ENCODE assay signal across 30 mouse cellular contexts in genomic region chr14:48670258-48670630, GRCm38 (mm10). TPM values are rescaled to one million over a fixed set of nuclear protein-coding genes. Genes with fewer than 3 reads are reported as not detected.
DNase-seq lines count a peak whose midpoint lies in the region; ATAC-seq lines count a peak whose summit lies in the region.
"Had no signal": no experiment of that assay in that cellular context is flagged by ENCODE, and none has a peak within 500 bp of the region (broad histone marks: within the 10 kb centered on the region; RNA-seq: fewer than 3 reads in every experiment).

No protein-coding gene starts in this region.

- 0% methylated on average over 3 of the region's 3 CpGs for WGBS in forebrain, embryonic 10.5 days
- 21% methylated on average over 3 of the region's 3 CpGs for WGBS in forebrain, embryonic 16.5 days
- WGBS in embryonic facial prominence, embryonic 10.5 days, result 4% methylated on average over 3 of the region's 3 CpGs
- 3% methylated on average over 3 of the region's 3 CpGs for WGBS in hindbrain, embryonic 14.5 days
- 4% methylated on average over 3 of the region's 3 CpGs for WGBS in midbrain, embryonic 14.5 days

- H3K4me2 ChIP-seq in forebrain, embryonic 16.5 days (ENCODE audit: low read length), result no peak overlapping the region
- peak overlapping the region; percentile 15; the same call in 1 of the 2 replicates for H3K4me2 ChIP-seq in hindbrain, embryonic 14.5 days (replicated peaks)
- H3K4me2 ChIP-seq in midbrain, embryonic 14.5 days (ENCODE audit: low read length), result peak overlapping the region; percentile 86
- H3K4me2 ChIP-seq: embryonic facial prominence, embryonic 15.5 days; heart, embryonic 13.5 days; limb, embryonic 12.5 days; liver, embryonic 12.5 days had no signal

- intact Hi-C loops in gastrocnemius, postnatal 36 days (cut with DNase I), result no loop called here

- H3K4me1 ChIP-seq in forebrain, embryonic 10.5 days, result peaks cover 97% of the 10 kb centered on the region
- peaks cover 24% of the 10 kb centered on the region for H3K4me1 ChIP-seq in forebrain, embryonic 16.5 days (replicated peaks; ENCODE audit: control insufficient read depth, insufficient read depth, low read length)
- peaks cover 35% of the 10 kb centered on the region for H3K4me1 ChIP-seq in embryonic facial prominence, embryonic 10.5 days
- no peaks in the 10 kb centered on the region for H3K4me1 ChIP-seq in hindbrain, embryonic 14.5 days (replicated peaks; ENCODE audit: control insufficient read depth, insufficient read depth, low read length)
- H3K4me1 ChIP-seq in midbrain, embryonic 14.5 days (ENCODE audit: control insufficient read depth, insufficient read depth, low read length), result peaks cover 9% of the 10 kb centered on the region

- no peak for ATAC-seq in forebrain, embryonic 16.5 days
- no peak for ATAC-seq in hindbrain, embryonic 14.5 days (ENCODE audit: low FRiP score)
- ATAC-seq in midbrain, embryonic 14.5 days (ENCODE audit: low FRiP score, low TSS enrichment), result no peak
- ATAC-seq: inflammation-experienced regulatory T-cells, adult 6 months; liver, embryonic 12.5 days had no signal

- DNase-seq in forebrain, embryonic 10.5 days (ENCODE audit: extremely low spot score, low spot score), result peak; percentile 54
- DNase-seq in embryonic facial prominence, embryonic 10.5 days (ENCODE audit: low spot score), result peak; percentile 34
- DNase-seq in hindbrain, embryonic 14.5 days (ENCODE audit: low spot score), result no peak
- peak; percentile 62 for DNase-seq in midbrain, embryonic 14.5 days
- no peak for DNase-seq in gastrocnemius, postnatal 36 days
- DNase-seq in frontal cortex, postnatal 25 days (ENCODE audit: low spot score in 2 of 2), result no peak
- DNase-seq: adrenal gland, postnatal 36 days; cerebellum, adult 9-10 months; heart, adult 18-20 months; kidney, postnatal 36 days; lung, adult 2 months; lung, postnatal 4 days; right cerebral cortex, postnatal 25 days; thymus, postnatal 36 days had no signal

- H3K9me3 ChIP-seq in forebrain, embryonic 10.5 days, result no peaks in the 10 kb centered on the region
- H3K9me3 ChIP-seq in forebrain, embryonic 16.5 days (ENCODE audit: control insufficient read depth, low read length), result no peaks in the 10 kb centered on the region
- no peaks in the 10 kb centered on the region for H3K9me3 ChIP-seq in embryonic facial prominence, embryonic 10.5 days
- H3K9me3 ChIP-seq in hindbrain, embryonic 14.5 days (ENCODE audit: control insufficient read depth, low read length), result no peaks in the 10 kb centered on the region
- H3K9me3 ChIP-seq in midbrain, embryonic 14.5 days (ENCODE audit: control insufficient read depth, low read length), result no peaks in the 10 kb centered on the region
- H3K9me3 ChIP-seq: embryonic facial prominence, embryonic 15.5 days; heart, embryonic 13.5 days; limb, embryonic 12.5 days; liver, embryonic 12.5 days had no signal

- H3K4me3 ChIP-seq in forebrain, embryonic 10.5 days, result peak overlapping the region; percentile 69
- H3K4me3 ChIP-seq in forebrain, embryonic 16.5 days (replicated peaks; ENCODE audit: low read length), result no peak overlapping the region
- 0 out of 2 replicates have a peak overlapping the region, but pooled peaks have one; percentile 11 for H3K4me3 ChIP-seq in embryonic facial prominence, embryonic 10.5 days
- 0 out of 2 replicates have a peak overlapping the region, but pooled peaks have one; percentile 11 for H3K4me3 ChIP-seq in hindbrain, embryonic 14.5 days (replicated peaks; ENCODE audit: low read length)
- H3K4me3 ChIP-seq in midbrain, embryonic 14.5 days (replicated peaks; ENCODE audit: low read depth, low read length), result peak overlapping the region; percentile 58
- H3K4me3 ChIP-seq: embryonic facial prominence, embryonic 15.5 days; heart, embryonic 13.5 days; left cerebral cortex, adult 2 months; limb, embryonic 12.5 days; liver, embryonic 12.5 days had no signal

- peak overlapping the region; percentile 95 for H3K27ac ChIP-seq in forebrain, embryonic 10.5 days
- H3K27ac ChIP-seq in forebrain, embryonic 16.5 days (ENCODE audit: low read length), result no peak overlapping the region
- peak overlapping the region; percentile 35; the same call in 1 of the 2 replicates for H3K27ac ChIP-seq in embryonic facial prominence, embryonic 10.5 days (replicated peaks)
- no peak overlapping the region; the same call in 1 of the 2 replicates for H3K27ac ChIP-seq in hindbrain, embryonic 14.5 days
- H3K27ac ChIP-seq in midbrain, embryonic 14.5 days (replicated peaks; ENCODE audit: low read depth, low read length), result peak overlapping the region; percentile 91
- H3K27ac ChIP-seq: embryonic facial prominence, embryonic 15.5 days; heart, embryonic 13.5 days; left cerebral cortex, adult 2 months; limb, embryonic 12.5 days; liver, embryonic 12.5 days had no signal

- no peak overlapping the region for H3K9ac ChIP-seq in forebrain, embryonic 16.5 days (replicated peaks; ENCODE audit: low read depth, low read length)
- H3K9ac ChIP-seq in hindbrain, embryonic 14.5 days, result peak overlapping the region; percentile 14; the same call in 1 of the 2 replicates
- peak overlapping the region; percentile 76; the same call in 1 of the 2 replicates for H3K9ac ChIP-seq in midbrain, embryonic 14.5 days (replicated peaks; ENCODE audit: low read length)
- H3K9ac ChIP-seq: embryonic facial prominence, embryonic 15.5 days; heart, embryonic 13.5 days; limb, embryonic 12.5 days; liver, embryonic 12.5 days had no signal

- H3K27me3 ChIP-seq in forebrain, embryonic 10.5 days (ENCODE audit: poor library complexity, severe bottlenecking), result peaks cover 99% of the 10 kb centered on the region
- peaks cover 59% of the 10 kb centered on the region for H3K27me3 ChIP-seq in forebrain, embryonic 16.5 days (replicated peaks; ENCODE audit: control insufficient read depth, insufficient read depth, low read length)
- peaks cover 100% of the 10 kb centered on the region for H3K27me3 ChIP-seq in embryonic facial prominence, embryonic 10.5 days (replicated peaks; ENCODE audit: low read depth, poor library complexity, severe bottlenecking)
- H3K27me3 ChIP-seq in hindbrain, embryonic 14.5 days (ENCODE audit: control insufficient read depth, insufficient read depth, low read length), result peaks cover 99% of the 10 kb centered on the region
- H3K27me3 ChIP-seq in midbrain, embryonic 14.5 days (ENCODE audit: control insufficient read depth, insufficient read depth, low read length), result peaks cover 7% of the 10 kb centered on the region; the same call in 1 of the 2 replicates
- H3K27me3 ChIP-seq: CH12.LX had no signal

- no peaks in the 10 kb centered on the region for H3K36me3 ChIP-seq in forebrain, embryonic 10.5 days (replicated peaks)
- no peaks in the 10 kb centered on the region for H3K36me3 ChIP-seq in forebrain, embryonic 16.5 days (ENCODE audit: control insufficient read depth, insufficient read depth)
- no peaks in the 10 kb centered on the region for H3K36me3 ChIP-seq in embryonic facial prominence, embryonic 10.5 days (replicated peaks)
- no peaks in the 10 kb centered on the region for H3K36me3 ChIP-seq in hindbrain, embryonic 14.5 days (replicated peaks; ENCODE audit: control insufficient read depth, insufficient read depth)
- no peaks in the 10 kb centered on the region for H3K36me3 ChIP-seq in midbrain, embryonic 14.5 days (ENCODE audit: control insufficient read depth, insufficient read depth, low read length)
- H3K36me3 ChIP-seq: embryonic facial prominence, embryonic 15.5 days; heart, embryonic 13.5 days; limb, embryonic 12.5 days; liver, embryonic 12.5 days had no signal

RNA-seq across cellular contexts. Expression of gene Otx2, which starts 3.4 kb away (rescaled TPM):
- polyA plus RNA-seq in forebrain, embryonic 10.5 days (2016; fragmentation: Nextera tagmentation; extraction: Ambion mirVana), result 59.1 and 68.9 TPM in 2 replicates
- polyA plus RNA-seq in forebrain, embryonic 16.5 days (2015; fragmentation: Nextera tagmentation; extraction: Ambion mirVana), result 9.3 and 9.9 TPM in 2 replicates
- polyA plus RNA-seq in embryonic facial prominence, embryonic 10.5 days (2016; fragmentation: Nextera tagmentation; extraction: Ambion mirVana), result 12.8 and 15.2 TPM in 2 replicates
- polyA plus RNA-seq in hindbrain, embryonic 14.5 days (2014; fragmentation: Nextera tagmentation; extraction: Ambion mirVana), result 18.5 and 20.3 TPM in 2 replicates
- 103 and 129 TPM in 2 replicates for polyA plus RNA-seq in midbrain, embryonic 14.5 days (2014; fragmentation: Nextera tagmentation; extraction: Ambion mirVana)
- total RNA-seq in gastrocnemius, postnatal 36 days (2021), result not detected
- total RNA-seq: adrenal gland, postnatal 36 days; CH12.LX; common myeloid progenitor, adult 5-6 weeks; gastrocnemius, adult 8-10 months; heart, adult 18-20 months; heart, postnatal 25 days; MEL; neutrophil, adult 5-6 weeks had no signal
- polyA plus RNA-seq: heart, embryonic 13.5 days; inflammation-experienced regulatory T-cells, adult 6 months; kidney, embryonic 14.5 days; limb, embryonic 12.5 days; liver, embryonic 12.5 days; lung, adult 2 months; spleen, adult 2 months; stomach, embryonic 14.5 days had no signal

Comparison
In these comparisons a context has a peak if more than half of its experiments do, and no peak if none do; other contexts are left out.
1. H3K27ac ChIP-seq: peak in forebrain, embryonic 10.5 days (single experiment), embryonic facial prominence, embryonic 10.5 days (single experiment) and midbrain, embryonic 14.5 days (single experiment); none in forebrain, embryonic 16.5 days (single experiment) and hindbrain, embryonic 14.5 days (single experiment).
2. DNase-seq: peak in forebrain, embryonic 10.5 days (single experiment), embryonic facial prominence, embryonic 10.5 days (single experiment) and midbrain, embryonic 14.5 days (single experiment); none in hindbrain, embryonic 14.5 days (single experiment), gastrocnemius, postnatal 36 days (0 of 2) and frontal cortex, postnatal 25 days (0 of 2).